Mouse (Mus musculus) intestine, postnatal 0 days (tissue): ENCODE data around the gene Piezo1. TPM values are rescaled to one million over a fixed set of nuclear protein-coding genes. Genes with fewer than 3 reads are reported as not detected.

Experiments
- ATAC-seq: fragments of 200-750 bp; cut with Nextera tagmentation; 2 replicates; pipeline ENCODE4 v1.8.0; 2017; ENCODE audit warnings: mild to moderate bottlenecking, moderate TSS enrichment, moderate library complexity
- H3K27ac ChIP-seq: fragments of 300-500 bp; sonication (generic); 2 replicates; pipeline ENCODE4 v1.5.1; 2014; ENCODE audit warnings: mild to moderate bottlenecking, low read depth, low read length, moderate library complexity
- H3K27me3 ChIP-seq: fragments of 300-500 bp; sonication (generic); replicated peaks from 2 replicates; pipeline ENCODE4 v1.6.1; 2014; ENCODE audit warnings: low read length, mixed read lengths; ENCODE audit not compliant: control insufficient read depth, insufficient read depth
- H3K36me3 ChIP-seq: fragments of 300-500 bp; sonication (generic); 2 replicates; pipeline ENCODE4 v1.6.1; 2014; ENCODE audit warnings: mild to moderate bottlenecking, moderate library complexity; ENCODE audit not compliant: control insufficient read depth, insufficient read depth
- H3K4me1 ChIP-seq: fragments of 300-500 bp; sonication (generic); replicated peaks from 2 replicates; pipeline ENCODE4 v1.6.1; 2014; ENCODE audit warnings: antibody characterized with exemption, low read length, mixed read lengths; ENCODE audit not compliant: control insufficient read depth, insufficient read depth
- H3K4me2 ChIP-seq: fragments of 300-500 bp; sonication (generic); replicated peaks from 2 replicates; pipeline ENCODE4 v1.6.1; 2014; ENCODE audit warnings: low read depth, mild to moderate bottlenecking, moderate library complexity
- H3K4me3 ChIP-seq: fragments of 300-500 bp; sonication (generic); 2 replicates; pipeline ENCODE4 v1.5.1; 2014; ENCODE audit warnings: low read depth, low read length
- H3K9ac ChIP-seq: fragments of 300-500 bp; sonication (generic); 2 replicates; pipeline ENCODE4 v1.6.1; 2014; ENCODE audit warnings: mild to moderate bottlenecking, low read depth, low read length
- H3K9me3 ChIP-seq: fragments of 300-500 bp; sonication (generic); 2 replicates; pipeline ENCODE4 v1.6.1; 2016; ENCODE audit warnings: mixed run types; ENCODE audit not compliant: control insufficient read depth
- CTCF ChIP-seq: sonication (generic); IDR thresholded peaks from 2 replicates; pipeline ENCODE4 v1.5.1; 2016; ENCODE audit warnings: low read depth, mild to moderate bottlenecking, control low read depth, antibody characterized with exemption, moderate library complexity
- WGBS: fragments of 180-500 bp; shearing (Covaris S2); extraction: QIAGEN DNeasy Blood & Tissue Kit; methylation state at CpG from one replicate; pipeline ENCODE4 v1.1.7; 2014; 5-methylcytosine and 5-hydroxymethylcytosine counted together
- polyA plus RNA-seq: library from polyadenylated mRNA; unstranded; fragments of >200 nt; fragmentation: Nextera tagmentation; extraction: Ambion mirVana; gene quantifications from 2 replicates; pipeline ENCODE4 v1.2.1, GENCODE M21; 2015

Piezo1 gene
- polyA plus RNA-seq, 1 experiment from 2014 or later, result 4.4 TPM

DNA sequence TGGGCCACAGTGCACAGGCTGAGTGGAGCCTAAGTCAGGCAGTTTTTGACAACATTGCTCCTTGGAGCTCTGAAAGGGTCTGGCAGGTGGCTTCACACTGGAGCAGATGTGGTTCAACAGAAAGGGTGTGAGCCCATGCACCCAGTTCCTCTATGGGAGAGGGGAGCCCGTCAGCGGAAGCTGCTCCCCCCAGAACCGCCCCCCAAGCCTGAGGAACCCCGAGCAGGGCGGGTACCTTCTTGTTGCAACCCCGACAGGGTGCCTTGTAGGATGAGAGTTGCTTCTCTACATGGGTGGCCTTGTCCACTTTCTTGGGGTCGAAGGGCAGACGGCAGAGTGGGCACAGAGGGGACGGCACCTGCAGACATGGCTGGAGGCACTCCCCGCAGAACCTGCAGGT, 81.2 kb downstream of the Piezo1 start:
- no peak overlapping the region for H3K27ac ChIP-seq
- no peak for TF ChIP-seq CTCF
- 86% methylated on average over 10 of the region's 10 CpGs for WGBS
- peaks cover 46% of the 10 kb centered on the region for H3K36me3 ChIP-seq
- H3K4me2 ChIP-seq, result no peak overlapping the region
- no peaks in the 10 kb centered on the region for H3K4me1 ChIP-seq
- H3K9me3 ChIP-seq, result no peaks in the 10 kb centered on the region
- H3K4me3 ChIP-seq, result no peak overlapping the region
- no peaks in the 10 kb centered on the region for H3K27me3 ChIP-seq
- ATAC-seq, result no peak
- H3K9ac ChIP-seq, result no peak overlapping the region

DNA sequence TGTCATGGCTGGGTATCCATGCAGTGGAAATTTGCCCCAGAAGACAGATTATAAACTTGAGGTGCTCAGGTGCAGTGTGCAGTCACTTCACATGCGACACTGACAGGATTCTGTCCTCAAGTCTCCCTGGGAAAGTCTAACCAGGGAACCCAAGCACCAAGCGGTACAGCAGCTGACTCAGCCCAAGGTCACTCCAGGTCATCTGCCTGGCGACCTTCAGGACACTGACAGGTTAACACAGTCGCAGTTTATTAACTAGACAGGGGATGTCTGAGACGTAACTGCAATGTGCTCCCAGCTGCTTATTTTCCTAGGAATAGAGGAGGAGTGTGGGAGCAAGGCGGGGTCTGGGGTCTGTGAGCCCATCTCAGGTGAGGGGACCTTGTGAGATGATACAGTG, 81.7 kb downstream of the Piezo1 start:
- WGBS, result 79% methylated on average over 6 of the region's 6 CpGs
- no peak overlapping the region for H3K9ac ChIP-seq
- ATAC-seq, result no peak
- H3K4me1 ChIP-seq, result no peaks in the 10 kb centered on the region
- H3K27me3 ChIP-seq, result no peaks in the 10 kb centered on the region
- peaks cover 46% of the 10 kb centered on the region for H3K36me3 ChIP-seq
- H3K4me2 ChIP-seq, result no peak overlapping the region
- TF ChIP-seq CTCF, result no peak
- no peak overlapping the region for H3K4me3 ChIP-seq
- H3K27ac ChIP-seq, result no peak overlapping the region
- H3K9me3 ChIP-seq, result no peaks in the 10 kb centered on the region

DNA sequence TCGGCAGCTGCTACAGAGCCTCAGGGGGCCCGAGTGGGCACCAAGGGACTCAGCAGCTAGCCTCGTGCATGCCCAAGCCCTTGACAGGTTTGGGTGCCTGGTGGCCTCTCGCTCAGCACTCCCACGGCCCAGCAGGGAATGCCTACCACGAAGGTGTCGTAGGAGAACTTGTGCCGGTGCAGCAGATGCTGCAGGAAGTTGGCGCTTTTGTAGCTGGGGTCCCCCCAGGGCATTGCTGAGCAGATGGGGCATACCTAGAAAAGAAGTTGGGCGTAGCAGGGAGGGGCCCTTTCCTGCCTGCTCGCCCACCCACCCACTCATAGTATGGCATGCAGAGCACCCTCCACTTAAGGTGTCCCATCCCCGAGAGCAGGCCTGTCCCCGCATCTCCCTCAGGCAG, 83.3 kb downstream of the Piezo1 start:
- Histone ChIP-seq H3K36me3 (peaks cover 40% of the 10 kb centered on the region), H3K4me2 (no peak overlapping the region), H3K4me3 (no peak overlapping the region), H3K9ac (no peak overlapping the region), H3K27me3 (no peaks in the 10 kb centered on the region), H3K27ac (no peak overlapping the region), H3K9me3 (no peaks in the 10 kb centered on the region), H3K4me1 (no peaks in the 10 kb centered on the region)
- 93% methylated on average over 13 of the region's 13 CpGs for WGBS
- ATAC-seq, result no peak
- no peak for TF ChIP-seq CTCF

DNA sequence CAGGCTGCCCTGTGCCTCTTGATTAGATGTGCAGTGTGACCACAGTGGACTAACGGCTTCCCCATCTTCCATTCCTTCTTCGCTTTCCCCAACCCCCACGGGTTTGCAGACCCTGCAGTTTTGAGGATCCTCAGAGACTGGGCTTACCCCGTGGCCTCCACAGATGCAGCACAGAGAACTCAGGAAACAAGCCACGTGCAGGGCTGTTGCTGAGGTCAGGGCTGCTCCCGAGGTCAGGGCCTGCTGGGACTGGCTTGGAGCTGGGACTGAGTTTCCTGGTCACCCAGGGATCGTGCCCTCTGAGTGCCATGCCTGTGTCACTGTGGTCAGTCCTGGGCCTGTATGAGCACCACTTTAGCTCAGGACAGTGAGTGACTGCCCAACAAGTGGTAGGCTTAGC, 86.1 kb downstream of the Piezo1 start:
- WGBS, result 76% methylated on average over 7 of the region's 7 CpGs
- no peaks in the 10 kb centered on the region for H3K9me3 ChIP-seq

DNA sequence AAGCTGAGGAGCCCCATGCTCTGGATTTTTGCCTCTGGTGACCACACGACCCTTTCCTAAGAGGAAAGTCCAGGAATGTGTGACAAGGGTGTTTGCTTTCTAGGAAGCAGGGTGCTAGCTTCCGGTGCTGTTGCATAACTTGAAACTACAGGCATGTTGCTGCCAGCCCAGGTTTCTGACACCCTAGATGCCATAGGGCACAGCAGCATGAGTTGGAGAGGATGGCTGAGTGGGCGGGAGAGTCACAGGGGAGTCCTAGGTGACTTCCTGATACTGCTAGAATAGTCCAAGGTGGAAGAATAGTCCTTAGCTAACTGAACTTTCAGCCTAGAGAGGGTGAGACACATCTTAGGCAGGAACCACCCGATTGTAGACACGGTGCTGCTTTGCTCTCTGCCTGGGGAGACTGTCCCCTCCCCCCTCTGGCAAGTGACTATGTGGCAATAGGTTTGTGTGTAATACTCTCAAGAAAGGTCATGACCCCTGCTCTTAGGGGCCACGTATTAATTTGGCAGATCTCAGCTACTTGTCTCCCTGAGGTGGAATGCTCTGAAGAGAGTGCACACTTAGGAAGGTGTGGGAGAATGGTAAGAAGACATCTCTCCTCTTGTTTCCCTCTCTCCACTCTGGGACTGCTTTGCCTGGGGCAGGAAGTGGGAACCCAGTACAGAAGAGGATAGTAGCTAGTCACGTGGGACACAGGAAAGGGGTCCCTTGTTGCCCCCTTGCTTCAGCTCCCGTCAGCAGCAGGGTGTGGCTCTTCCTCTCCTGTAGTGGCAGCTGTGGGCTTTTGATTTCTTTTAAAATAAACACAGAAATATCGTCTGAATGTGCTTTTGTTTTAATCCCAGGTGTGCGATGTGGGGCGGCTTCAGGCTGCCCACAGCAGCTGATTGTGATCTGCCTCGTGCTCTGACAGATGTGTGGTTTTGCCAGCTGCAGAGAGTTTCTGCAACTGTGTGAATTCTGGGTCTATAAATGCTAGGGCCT, 87.2 kb downstream of the Piezo1 start:
- Histone ChIP-seq H3K27me3 (peaks cover 8% of the 10 kb centered on the region; the same call in 1 of the 2 replicates), H3K27ac (peak overlapping the region; percentile 67)

More for the DNA sequence above, 86.1 kb downstream of the Piezo1 start:
- no peak overlapping the region for H3K9ac ChIP-seq
- TF ChIP-seq CTCF, result no peak
- H3K27ac ChIP-seq, result no peak overlapping the region
- no peak for ATAC-seq
- no peak overlapping the region for H3K4me3 ChIP-seq
- H3K4me1 ChIP-seq, result peaks cover 2% of the 10 kb centered on the region; the same call in 1 of the 2 replicates
- H3K27me3 ChIP-seq, result peaks cover 1% of the 10 kb centered on the region; the same call in 1 of the 2 replicates
- H3K36me3 ChIP-seq, result peaks cover 38% of the 10 kb centered on the region
- H3K4me2 ChIP-seq, result no peak overlapping the region

DNA sequence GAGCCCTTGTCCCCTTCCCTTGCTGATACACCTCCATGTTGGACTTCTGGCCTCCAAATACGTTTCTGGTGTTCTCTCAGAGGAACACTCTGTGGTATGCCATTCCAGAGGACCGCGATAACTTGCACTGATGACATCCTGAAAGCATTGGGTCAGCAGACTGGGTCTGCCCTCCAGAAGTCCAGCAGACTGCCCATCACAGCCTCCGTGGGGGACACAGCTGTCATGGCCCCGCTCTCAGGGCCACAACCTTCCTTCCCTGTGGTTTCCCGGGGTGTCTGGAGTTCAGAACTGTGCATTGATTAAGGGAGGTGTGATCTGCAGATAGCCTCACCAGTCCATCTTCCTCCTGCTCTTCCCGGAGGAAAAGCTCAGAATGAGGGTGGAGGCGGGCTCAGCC, 88.6 kb downstream of the Piezo1 start:
- WGBS, result 79% methylated on average over 8 of the region's 8 CpGs
- Histone ChIP-seq H3K36me3 (peaks cover 21% of the 10 kb centered on the region), H3K4me2 (no peak overlapping the region), H3K4me3 (no peak overlapping the region), H3K9ac (no peak overlapping the region), H3K27ac (no peak overlapping the region), H3K9me3 (no peaks in the 10 kb centered on the region), H3K4me1 (peaks cover 2% of the 10 kb centered on the region; the same call in 1 of the 2 replicates), H3K27me3 (peaks cover 10% of the 10 kb centered on the region; the same call in 1 of the 2 replicates)
- ATAC-seq, result no peak
- TF ChIP-seq CTCF, result no peak

More for the DNA sequence above, 87.2 kb downstream of the Piezo1 start:
- no peak for TF ChIP-seq CTCF
- H3K36me3 ChIP-seq, result peaks cover 35% of the 10 kb centered on the region
- no peak overlapping the region for H3K4me3 ChIP-seq
- 25% methylated on average over 12 of the region's 12 CpGs for WGBS
- no peak overlapping the region for H3K4me2 ChIP-seq
- no peak overlapping the region for H3K9ac ChIP-seq
- H3K9me3 ChIP-seq, result no peaks in the 10 kb centered on the region
- ATAC-seq, result peak; percentile 36
- peaks cover 2% of the 10 kb centered on the region; the same call in 1 of the 2 replicates for H3K4me1 ChIP-seq
